Mouse (Mus musculus) lung, adult 2 months (tissue): ENCODE results near the gene Adgrv1. TPM values are rescaled to one million over a fixed set of nuclear protein-coding genes. Genes with fewer than 3 reads are reported as not detected.

Source experiments
- DNase-seq: peaks from one replicate; pipeline ENCODE4 v3.0.0; 2022
- H3K4me1 ChIP-seq: fragments of 200-500 bp; 2 replicates; pipeline ENCODE4 v1.6.1; 2011; ENCODE audit warnings: low read length; ENCODE audit not compliant: control insufficient read depth, insufficient read depth
- H3K4me3 ChIP-seq: fragments of 200-500 bp; replicated peaks from 2 replicates; pipeline ENCODE3; 2011; ENCODE audit warnings: low read depth, mild to moderate bottlenecking, control low read depth, low read length; ENCODE audit errors: extremely low read depth
- CTCF ChIP-seq: fragments of 200-500 bp; IDR thresholded peaks from 2 replicates; pipeline ENCODE4 v1.5.1; 2011; ENCODE audit warnings: mild to moderate bottlenecking, low read length, control low read depth; ENCODE audit not compliant: insufficient read depth
- POLR2A ChIP-seq: fragments of 200-500 bp; IDR thresholded peaks from 2 replicates; pipeline ENCODE4 v1.6.1; 2011; ENCODE audit warnings: low read depth, mild to moderate bottlenecking, control low read depth, low read length, borderline replicate concordance; ENCODE audit errors: extremely low read depth
- WGBS: fragments of 180-500 bp; shearing (Covaris S2); methylation state at CpG from one replicate; pipeline ENCODE4 v1.1.7; 2018; 5-methylcytosine and 5-hydroxymethylcytosine counted together
- polyA plus RNA-seq: library from polyadenylated mRNA; depleted of rRNA; stranded (reverse); fragments of >200 nt; gene quantifications from 2 replicates; pipeline ENCODE4 v1.2.3, GENCODE M21; 2012

Gene Adgrv1
- polyA plus RNA-seq, 1 experiment = 1.3 TPM

GRCm38 (mm10) chr13:81439390-81440025, 193.4 kb downstream of the Adgrv1 start:
- TF ChIP-seq CTCF (peak; percentile 94), POLR2A (no peak)
- peak; percentile 65 for DNase-seq
- H3K4me3 ChIP-seq = no peak overlapping the region
- 43% methylated on average over 12 of the region's 12 CpGs for WGBS
- no peaks in the 10 kb centered on the region for H3K4me1 ChIP-seq

GRCm38 (mm10) chr13:81437088-81437487, 195.9 kb downstream of the Adgrv1 start:
- H3K4me3 ChIP-seq = no peak overlapping the region
- H3K4me1 ChIP-seq = no peaks in the 10 kb centered on the region
- TF ChIP-seq POLR2A (no peak), CTCF (no peak)
- no peak for DNase-seq
- WGBS = 56% methylated on average over 8 of the region's 8 CpGs

- WGBS = 66% methylated on average over 15 of the region's 15 CpGs
- Histone ChIP-seq H3K4me3 (no peak overlapping the region), H3K4me1 (no peaks in the 10 kb centered on the region)
- DNase-seq = peak; percentile 26
- TF ChIP-seq POLR2A (no peak), CTCF (peak; percentile 44)
These were observed 205.8 kb downstream of the Adgrv1 start for GRCm38 (mm10) chr13:81426896-81427755.

- no peak for TF ChIP-seq CTCF
- TF ChIP-seq POLR2A = no peak
- Histone ChIP-seq H3K4me1 (no peaks in the 10 kb centered on the region), H3K4me3 (no peak overlapping the region)
- 59% methylated on average over 6 of the region's 6 CpGs for WGBS
- no peak for DNase-seq
These were observed 207.8 kb downstream of the Adgrv1 start for GRCm38 (mm10) chr13:81425111-81425510.

GRCm38 (mm10) chr13:81424002-81424401, 209.0 kb downstream of the Adgrv1 start:
- TF ChIP-seq CTCF (no peak), POLR2A (no peak)
- 68% methylated on average over 4 of the region's 4 CpGs for WGBS
- Histone ChIP-seq H3K4me1 (no peaks in the 10 kb centered on the region), H3K4me3 (no peak overlapping the region)
- no peak for DNase-seq

- WGBS = 84% methylated on average over 1 of the region's 1 CpGs
- DNase-seq = no peak
- H3K4me3 ChIP-seq = no peak overlapping the region
- no peaks in the 10 kb centered on the region for H3K4me1 ChIP-seq
- TF ChIP-seq POLR2A (no peak), CTCF (no peak)
These were observed 225.0 kb downstream of the Adgrv1 start for GRCm38 (mm10) chr13:81407881-81408460.

GRCm38 (mm10) chr13:81402826-81403225, 230.1 kb downstream of the Adgrv1 start:
- WGBS = 90% methylated on average over 3 of the region's 3 CpGs
- DNase-seq = no peak
- H3K4me1 ChIP-seq = no peaks in the 10 kb centered on the region
- H3K4me3 ChIP-seq = no peak overlapping the region
- no peak for TF ChIP-seq CTCF
- TF ChIP-seq POLR2A = no peak

GRCm38 (mm10) chr13:81402191-81402590, 230.8 kb downstream of the Adgrv1 start:
- Histone ChIP-seq H3K4me3 (no peak overlapping the region), H3K4me1 (no peaks in the 10 kb centered on the region)
- WGBS = 59% methylated on average over 2 of the region's 2 CpGs
- DNase-seq = no peak
- TF ChIP-seq POLR2A = no peak
- no peak for TF ChIP-seq CTCF

- WGBS = 63% methylated on average over 1 of the region's 1 CpGs
- DNase-seq = no peak
- no peak for TF ChIP-seq CTCF
- no peak for TF ChIP-seq POLR2A
- H3K4me1 ChIP-seq = no peaks in the 10 kb centered on the region
- H3K4me3 ChIP-seq = no peak overlapping the region
These were observed 231.2 kb downstream of the Adgrv1 start for GRCm38 (mm10) chr13:81401742-81402141.

GRCm38 (mm10) chr13:81385597-81386362, 247.2 kb downstream of the Adgrv1 start:
- no peaks in the 10 kb centered on the region for H3K4me1 ChIP-seq
- DNase-seq = no peak
- 54% methylated on average over 4 of the region's 4 CpGs for WGBS
- H3K4me3 ChIP-seq = no peak overlapping the region
- TF ChIP-seq POLR2A (no peak), CTCF (no peak)
